Mouse (Mus musculus): ENCODE data around the gene Sp100.

The Sp100 gene

GRCm38 (mm10) chr1:85697721-85698493, 48.1 kb downstream of the Sp100 start:
- DNase-seq (ENCODE audit: low read depth, low spot score), result no peak

- DNase-seq (ENCODE audit: low read depth, low spot score), result no peak
These were observed 52.7 kb downstream of the Sp100 start for GRCm38 (mm10) chr1:85702531-85702930.

- DNase-seq (ENCODE audit: low read depth, low spot score), result peak; percentile 75
These were observed 53.7 kb downstream of the Sp100 start for GRCm38 (mm10) chr1:85703245-85704186.

GRCm38 (mm10) chr1:85705552-85705951, 55.8 kb downstream of the Sp100 start:
- no peak for DNase-seq (ENCODE audit: low read depth, low spot score)

- no peak for DNase-seq (ENCODE audit: low read depth, low spot score)
These were observed 57.0 kb downstream of the Sp100 start for GRCm38 (mm10) chr1:85706754-85707153.

- no peak for DNase-seq (ENCODE audit: low read depth, low spot score)
These were observed 64.7 kb downstream of the Sp100 start for GRCm38 (mm10) chr1:85714501-85714900.

GRCm38 (mm10) chr1:85716447-85717027, 66.7 kb downstream of the Sp100 start:
- DNase-seq (ENCODE audit: low read depth, low spot score), result no peak

- no peak for DNase-seq (ENCODE audit: low read depth, low spot score)
These were observed 69.3 kb downstream of the Sp100 start for GRCm38 (mm10) chr1:85719049-85719448.

GRCm38 (mm10) chr1:85720220-85720893, 70.6 kb downstream of the Sp100 start:
- DNase-seq (ENCODE audit: low read depth, low spot score), result no peak

- DNase-seq (ENCODE audit: low read depth, low spot score), result no peak
These were observed 80.7 kb downstream of the Sp100 start for GRCm38 (mm10) chr1:85730471-85730870.

- no peak for DNase-seq (ENCODE audit: low read depth, low spot score)
These were observed 82.8 kb downstream of the Sp100 start for GRCm38 (mm10) chr1:85732581-85732980.

- DNase-seq (ENCODE audit: low read depth, low spot score), result no peak
These were observed 84.7 kb downstream of the Sp100 start for GRCm38 (mm10) chr1:85734511-85734910.

GRCm38 (mm10) chr1:85735463-85736123, 85.8 kb downstream of the Sp100 start:
- peak; percentile 5 for DNase-seq (ENCODE audit: low read depth, low spot score)

- DNase-seq (ENCODE audit: low read depth, low spot score), result peak; percentile 62
These were observed 86.8 kb downstream of the Sp100 start for GRCm38 (mm10) chr1:85736355-85737184.

- DNase-seq (ENCODE audit: low read depth, low spot score), result no peak
These were observed 89.2 kb downstream of the Sp100 start for GRCm38 (mm10) chr1:85739000-85739399.

- no peak for DNase-seq (ENCODE audit: low read depth, low spot score)
These were observed 90.0 kb downstream of the Sp100 start for GRCm38 (mm10) chr1:85739819-85740218.

- no peak for DNase-seq (ENCODE audit: low read depth, low spot score)
These were observed 91.1 kb downstream of the Sp100 start for GRCm38 (mm10) chr1:85740923-85741322.

GRCm38 (mm10) chr1:85742333-85742732, 92.5 kb downstream of the Sp100 start:
- no peak for DNase-seq (ENCODE audit: low read depth, low spot score)

- DNase-seq (ENCODE audit: low read depth, low spot score), result no peak
These were observed 93.2 kb downstream of the Sp100 start for GRCm38 (mm10) chr1:85742916-85743505.

- DNase-seq (ENCODE audit: low read depth, low spot score), result no peak
These were observed 94.8 kb downstream of the Sp100 start for GRCm38 (mm10) chr1:85744539-85744938.

Data from c-Kit-negative CD71-positive TER-119-positive erythroid progenitor cells, embryonic 14.5 days (primary cell).